Mouse (Mus musculus): ENCODE measurements around the gene Pik3c2b.

The Pik3c2b gene

DNA sequence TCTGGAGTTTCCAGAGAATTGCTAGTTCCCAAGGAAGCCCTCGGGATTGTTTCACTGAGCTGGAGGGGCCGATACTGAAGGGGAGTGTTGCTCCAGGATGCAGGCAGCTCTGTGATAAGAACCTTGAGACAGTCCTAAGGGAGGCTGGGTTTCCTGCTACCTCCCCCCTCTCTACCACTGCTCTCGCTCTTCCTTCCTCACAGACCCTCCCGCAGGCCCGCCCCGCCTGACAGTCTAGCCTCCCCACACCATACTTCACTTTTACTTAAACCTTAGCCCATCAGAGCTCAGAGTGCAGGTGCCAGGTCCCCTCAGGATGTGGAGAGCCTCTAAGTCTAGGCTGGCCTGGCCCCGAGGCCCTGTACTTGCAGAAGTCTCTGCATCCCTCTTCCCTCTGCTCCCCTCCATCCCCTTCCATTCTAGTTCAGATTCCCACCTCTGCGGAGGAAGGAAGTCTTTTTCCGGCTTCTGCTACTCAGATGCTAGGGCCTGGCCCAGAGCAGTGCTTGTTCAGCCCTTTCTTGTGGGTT is 27.9 kb downstream of the Pik3c2b start:
- no peak for DNase-seq (ENCODE audit: low spot score in 2 of 2)

DNA sequence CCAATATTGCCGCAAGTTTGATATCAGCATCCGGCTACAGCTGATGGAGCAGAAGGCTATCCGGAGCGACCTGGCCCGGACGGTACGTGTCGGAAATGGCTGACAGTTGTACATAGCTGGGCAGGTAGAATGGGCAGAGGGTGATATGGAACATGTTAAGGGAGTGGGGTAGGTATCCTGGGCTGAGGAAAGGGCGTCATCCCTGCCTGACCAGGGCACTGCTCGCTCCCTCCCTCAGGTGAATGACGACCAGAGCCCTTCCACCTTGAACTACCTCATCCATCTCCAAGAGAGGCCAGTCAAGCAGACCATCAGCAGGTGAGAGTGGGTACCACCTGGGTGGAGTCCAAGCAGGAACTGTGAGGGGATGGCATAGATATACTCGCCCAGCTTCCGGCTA is 29.1 kb downstream of the Pik3c2b start:
- DNase-seq (ENCODE audit: low spot score in 2 of 2) = no peak

DNA sequence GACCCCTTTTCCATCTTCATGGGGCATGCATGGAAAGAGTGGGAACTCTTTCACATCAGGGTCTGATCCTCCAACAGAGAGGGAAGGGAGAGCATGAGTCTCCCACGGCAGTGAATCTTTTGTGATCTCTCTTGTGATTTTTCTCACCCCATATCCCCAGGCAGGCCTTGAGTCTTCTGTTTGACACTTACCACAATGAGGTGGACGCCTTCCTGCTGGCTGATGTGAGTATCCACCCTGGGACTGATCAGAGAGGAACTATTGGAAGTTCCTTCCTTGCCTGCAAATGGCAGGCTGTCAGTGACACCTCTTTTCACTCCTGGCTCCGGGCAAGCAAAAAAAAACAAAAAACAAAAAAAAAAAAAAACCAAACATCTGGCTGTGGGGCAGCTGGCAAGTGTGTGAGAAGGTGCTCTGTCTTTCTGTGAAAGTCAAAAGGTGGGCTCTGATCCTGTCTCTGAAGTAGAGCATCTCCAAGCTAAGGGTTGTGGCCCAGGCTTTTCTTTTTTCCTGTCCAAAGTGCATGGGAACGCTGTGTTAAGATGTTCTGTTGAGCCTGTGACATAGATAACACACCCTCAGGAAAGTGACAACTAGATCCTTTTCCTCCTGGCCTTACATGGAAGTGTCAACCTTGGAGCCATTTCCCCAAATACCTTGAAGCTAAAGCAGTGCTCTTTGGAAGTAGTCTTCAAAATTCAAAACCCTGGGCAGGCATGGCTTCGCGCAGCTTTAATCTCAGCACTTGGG is 30.4 kb downstream of the Pik3c2b start:
- DNase-seq (ENCODE audit: low spot score in 2 of 2) = no peak

DNA sequence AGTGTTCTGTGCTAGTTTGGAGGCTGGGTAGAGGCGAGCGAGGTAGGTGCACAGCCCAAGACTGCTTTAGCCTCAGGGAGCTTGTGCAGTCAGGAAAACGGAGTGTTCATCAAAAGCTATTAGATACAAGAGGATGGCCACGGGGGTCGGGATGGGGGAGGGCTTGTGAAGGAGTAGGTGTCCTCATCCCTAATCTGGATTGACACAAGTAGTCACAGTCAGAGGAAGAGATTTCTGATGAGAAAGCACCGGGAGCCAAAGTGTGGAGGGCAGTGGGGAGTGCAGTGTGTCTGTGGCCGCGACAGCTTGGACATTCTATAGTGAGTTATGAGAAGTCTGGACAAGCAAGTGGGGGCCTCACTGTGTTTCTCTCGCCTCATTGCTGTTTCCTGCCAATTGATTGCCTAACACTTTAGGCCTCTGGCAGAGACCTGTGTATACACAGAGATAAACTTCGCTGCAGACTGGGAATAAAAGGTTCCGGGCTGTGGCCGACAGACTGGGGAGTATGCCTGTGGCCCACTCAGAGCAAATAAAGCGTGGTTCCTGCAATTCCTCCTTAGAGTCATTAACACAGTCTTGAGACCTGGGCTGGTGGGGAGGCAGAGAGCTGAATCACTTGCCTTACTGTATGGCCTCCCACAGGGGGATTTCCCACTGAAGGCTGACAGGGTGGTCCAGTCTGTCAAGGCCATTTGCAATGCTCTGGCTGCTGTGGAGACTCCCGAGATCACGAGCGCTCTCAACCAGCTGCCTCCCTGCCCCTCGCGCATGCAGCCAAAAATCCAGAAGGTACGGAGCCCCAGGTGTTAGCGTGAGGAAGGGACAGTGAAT is 31.4 kb downstream of the Pik3c2b start:
- peak in 1 of 2 experiments; percentile 48 for DNase-seq (ENCODE audit: low spot score in 2 of 2)

DNA sequence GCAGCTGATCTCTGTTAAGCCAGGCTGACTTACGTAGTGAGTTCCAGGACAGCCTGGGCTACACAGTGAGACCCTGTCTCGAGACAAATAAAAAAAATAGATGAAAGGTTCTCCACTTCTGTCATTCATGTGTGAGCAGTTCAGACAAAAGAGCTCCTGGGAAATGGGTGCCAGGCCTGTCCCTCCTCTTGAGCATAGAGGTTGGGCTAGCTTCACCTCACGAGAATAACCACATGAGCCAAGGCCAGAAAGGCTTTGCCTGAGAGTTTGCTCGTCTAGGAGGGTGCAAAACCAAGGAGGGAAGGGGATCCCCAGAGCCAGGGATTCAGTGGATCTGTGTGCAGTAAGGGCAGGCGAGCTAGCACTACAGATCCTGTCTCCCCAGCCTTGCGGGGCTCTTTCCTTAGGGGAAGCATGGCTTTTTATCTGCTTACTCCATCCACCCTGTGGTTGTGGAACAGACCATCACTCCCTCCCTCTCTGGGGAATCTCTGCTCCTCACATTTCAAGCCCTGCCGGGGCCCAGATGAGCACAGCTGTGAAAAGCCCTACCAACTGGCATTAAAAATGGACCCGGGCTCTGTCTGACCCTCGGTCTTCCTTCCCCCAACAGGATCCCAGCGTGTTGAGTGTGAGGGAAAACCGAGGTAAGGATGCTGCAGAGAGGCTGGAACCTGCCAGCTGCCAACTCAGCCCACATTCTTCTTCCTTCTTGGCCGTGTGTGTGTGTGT is 32.3 kb downstream of the Pik3c2b start:
- peak in 1 of 2 experiments; percentile 59 for DNase-seq (ENCODE audit: low spot score in 2 of 2)

DNA sequence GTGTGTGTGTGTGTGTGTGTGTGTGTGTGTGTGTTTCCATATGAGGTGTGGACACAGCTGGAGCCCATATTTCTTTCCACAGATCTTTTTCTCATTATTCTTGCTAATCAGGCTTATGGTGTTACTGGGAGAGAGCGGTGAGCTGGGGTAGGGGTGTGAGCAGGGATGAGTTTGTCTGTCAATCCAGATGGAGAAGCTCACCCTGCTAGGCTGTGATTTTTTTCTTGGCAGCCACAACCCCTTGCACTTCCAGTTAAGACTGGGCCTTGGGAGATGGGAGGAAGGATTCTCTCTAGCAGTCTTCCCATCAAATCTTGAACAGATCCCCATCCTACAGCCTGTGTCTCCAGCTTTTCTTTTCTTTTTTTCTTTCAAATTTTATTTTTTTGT is 32.9 kb downstream of the Pik3c2b start:
- no peak for DNase-seq (ENCODE audit: low spot score in 2 of 2)

DNA sequence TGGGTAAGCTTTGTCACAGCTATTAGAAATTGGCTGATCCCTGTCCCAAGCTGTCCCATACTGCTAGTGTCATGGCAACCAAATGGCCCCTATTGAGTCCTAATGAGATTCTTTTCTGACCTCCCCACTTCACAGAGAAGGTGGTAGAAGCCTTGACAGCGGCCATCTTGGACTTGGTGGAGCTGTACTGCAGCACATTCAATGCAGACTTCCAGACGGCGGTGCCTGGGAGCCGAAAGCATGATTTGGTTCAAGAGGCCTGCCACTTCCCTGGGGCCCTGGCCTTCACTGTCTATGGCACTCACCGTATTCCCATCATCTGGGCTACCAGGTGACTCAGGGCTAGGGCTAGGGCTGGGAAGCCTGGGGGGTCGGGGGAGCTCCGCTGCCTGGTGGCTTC is 34.0 kb downstream of the Pik3c2b start:
- DNase-seq (ENCODE audit: low spot score in 2 of 2) = no peak

DNA sequence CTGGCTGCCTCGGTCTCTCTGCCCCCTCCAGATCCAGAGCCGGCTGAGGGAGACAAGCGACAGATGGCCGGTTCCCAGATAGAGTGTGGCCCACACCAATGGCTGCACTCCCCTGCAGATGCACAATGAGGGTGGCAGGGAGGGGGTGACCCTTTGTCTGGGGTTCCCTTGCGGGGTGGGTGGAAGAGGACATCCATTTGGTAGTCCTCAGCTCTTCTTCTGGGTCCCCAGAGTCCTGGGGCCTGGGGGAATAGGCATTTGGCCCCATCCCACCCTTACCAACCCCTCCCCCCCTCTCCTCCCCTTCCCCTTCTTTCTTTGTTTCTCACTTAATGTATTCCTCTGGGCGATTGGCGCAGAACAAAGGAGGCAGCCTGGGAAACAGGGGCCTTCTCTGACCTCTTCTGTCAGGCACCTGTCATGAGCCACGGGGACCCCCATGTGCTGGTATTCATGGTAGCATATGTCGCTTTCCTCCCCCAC is 34.7 kb downstream of the Pik3c2b start:
- no peak for DNase-seq (ENCODE audit: low spot score in 2 of 2)

DNA sequence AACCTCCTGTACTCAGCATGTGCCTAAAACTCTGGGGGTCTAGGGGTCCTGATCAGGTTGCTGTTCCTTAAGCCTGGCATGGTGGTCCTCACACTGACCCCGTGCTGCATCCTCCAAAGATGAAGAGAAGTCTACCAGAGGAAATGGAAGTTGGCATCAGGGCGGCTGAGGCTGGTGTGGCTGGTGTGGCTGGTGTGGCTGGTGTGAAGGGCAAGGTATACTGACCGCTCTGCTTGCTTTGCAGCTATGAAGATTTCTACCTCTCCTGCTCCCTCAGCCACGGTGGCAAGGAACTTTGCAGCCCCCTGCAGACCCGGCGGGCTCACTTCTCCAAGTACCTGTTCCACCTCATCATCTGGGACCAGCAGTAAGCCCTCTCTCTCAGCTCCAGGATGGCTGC is 35.2 kb downstream of the Pik3c2b start:
- no peak for DNase-seq (ENCODE audit: low spot score in 2 of 2)

DNA sequence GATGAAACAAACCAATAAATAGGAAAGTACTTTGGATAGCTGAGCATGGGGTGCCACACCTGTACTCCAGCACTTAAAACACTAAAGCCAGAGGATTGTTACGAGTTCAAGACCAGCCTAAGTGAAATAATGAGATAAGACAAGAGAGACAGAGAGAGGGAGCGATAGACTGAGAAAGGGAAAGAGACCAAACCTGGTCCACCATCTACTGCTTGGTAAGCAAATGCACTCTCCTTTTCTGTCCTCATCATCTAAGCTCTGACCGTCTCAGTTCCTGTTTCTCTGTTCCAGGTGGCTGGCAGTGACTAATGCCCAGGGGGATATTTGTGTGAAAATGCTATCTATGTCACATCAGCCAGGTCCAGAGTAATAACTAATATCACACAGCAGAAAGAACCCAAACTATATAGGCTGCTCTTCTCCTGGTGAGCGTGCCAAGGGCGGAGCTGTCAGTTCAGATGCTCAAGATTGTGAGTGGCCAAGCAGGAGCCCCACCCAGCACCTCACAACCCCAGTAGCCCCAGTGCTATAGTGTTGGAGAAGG is 37.6 kb downstream of the Pik3c2b start:
- no peak for DNase-seq (ENCODE audit: low spot score in 2 of 2)

DNA sequence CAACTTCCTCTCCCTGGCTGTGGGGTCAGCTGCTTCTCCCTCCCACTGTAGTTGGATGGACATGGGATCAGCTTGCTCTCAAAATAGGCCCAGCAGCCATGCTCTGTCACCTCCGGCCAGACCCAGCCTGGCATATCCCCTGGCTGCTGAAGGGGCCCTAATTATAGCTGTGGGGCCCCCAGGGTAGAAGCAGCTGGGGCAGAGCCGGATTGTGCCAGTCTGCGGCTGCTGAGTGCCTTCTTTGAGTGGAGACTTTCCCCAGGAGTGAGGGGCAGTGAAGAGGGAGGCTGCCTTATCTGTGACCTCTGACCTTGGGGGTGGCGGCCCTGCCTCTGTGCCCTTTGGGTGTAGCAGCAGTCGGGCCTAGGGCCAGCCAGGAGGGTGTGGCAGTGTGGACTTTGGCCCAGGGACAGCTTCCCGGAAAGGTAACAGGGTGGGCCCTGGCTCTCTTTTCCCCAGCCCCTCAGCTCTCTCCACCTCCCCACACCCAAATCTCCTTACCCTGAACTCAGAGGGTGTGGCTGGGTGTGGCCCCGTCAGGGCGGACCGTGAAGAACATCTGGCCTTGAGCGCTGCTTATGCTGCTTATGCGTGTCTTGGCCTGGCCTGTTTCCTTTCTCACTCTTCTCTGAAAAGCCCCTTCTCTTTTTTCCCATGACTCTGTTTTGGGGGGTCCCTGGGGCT is 38.6 kb downstream of the Pik3c2b start:
- DNase-seq (ENCODE audit: low spot score in 2 of 2) = no peak

DNA sequence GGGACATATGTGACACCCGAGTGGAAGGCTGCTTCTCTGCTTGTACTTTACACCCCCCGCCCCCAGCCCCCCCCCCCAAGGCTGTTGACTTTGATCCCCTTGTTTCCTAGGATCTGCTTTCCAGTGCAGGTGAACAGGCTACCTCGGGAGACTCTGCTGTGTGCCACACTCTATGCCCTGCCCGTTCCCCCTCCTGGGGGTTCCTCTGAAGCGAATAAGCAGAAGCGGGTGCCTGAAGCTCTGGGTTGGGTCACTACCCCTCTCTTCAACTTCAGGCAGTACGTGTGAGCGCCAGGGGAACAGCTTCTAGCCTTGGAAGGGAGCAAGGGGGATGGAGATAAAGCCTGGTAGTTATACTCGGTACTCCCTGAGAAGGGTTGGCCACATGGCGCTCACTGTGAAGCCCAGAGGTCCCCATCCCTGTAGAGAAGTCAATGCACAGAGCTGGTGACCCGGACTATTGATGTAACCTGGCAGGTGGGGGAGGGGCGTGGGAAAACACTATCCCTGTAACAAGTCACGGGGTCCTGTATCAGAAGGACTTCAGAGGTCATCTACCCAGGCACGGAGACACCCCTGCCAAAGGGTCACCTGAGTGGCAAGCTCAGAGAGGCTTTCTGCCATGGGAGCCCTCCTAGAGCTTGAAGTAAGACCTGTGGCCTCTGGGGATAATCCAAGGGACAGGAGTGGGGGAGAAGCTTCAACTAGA is 39.4 kb downstream of the Pik3c2b start:
- DNase-seq (ENCODE audit: low spot score in 2 of 2) = no peak

DNA sequence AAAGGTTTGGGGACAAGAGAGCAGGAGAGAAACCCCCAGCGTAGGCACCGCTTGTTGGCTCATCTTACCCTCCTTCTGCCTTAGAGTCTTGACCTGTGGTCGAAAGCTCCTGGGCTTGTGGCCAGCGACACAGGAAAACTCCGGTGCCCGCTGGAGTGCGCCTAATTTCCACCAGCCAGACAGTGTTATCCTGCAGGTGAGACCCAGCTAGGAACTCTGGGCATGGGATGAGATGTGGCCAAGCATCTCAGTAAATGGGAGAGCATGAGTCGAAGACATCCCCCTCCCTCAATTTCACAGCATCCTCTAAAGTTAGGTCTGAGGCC is 39.9 kb downstream of the Pik3c2b start:
- DNase-seq (ENCODE audit: low spot score in 2 of 2) = no peak

DNA sequence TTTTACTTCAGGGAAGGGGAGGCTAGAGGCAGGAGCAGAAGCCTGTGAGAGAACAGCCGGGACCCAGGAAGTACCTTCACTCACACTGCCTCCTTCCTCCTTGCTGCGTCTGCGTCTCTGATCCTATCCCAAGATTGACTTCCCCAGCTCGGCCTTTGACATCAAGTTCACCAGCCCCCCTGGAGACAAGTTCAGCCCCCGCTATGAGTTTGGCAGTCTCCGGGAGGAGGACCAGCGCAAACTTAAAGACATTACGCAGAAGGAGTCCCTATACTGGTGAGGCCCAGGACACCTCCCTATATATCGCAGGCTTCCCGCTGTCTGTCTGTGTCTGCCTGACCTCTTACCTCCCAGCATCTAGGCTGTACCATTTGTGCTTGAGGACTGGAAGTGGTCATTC is 41.3 kb downstream of the Pik3c2b start:
- DNase-seq (ENCODE audit: low spot score in 2 of 2) = no peak

DNA sequence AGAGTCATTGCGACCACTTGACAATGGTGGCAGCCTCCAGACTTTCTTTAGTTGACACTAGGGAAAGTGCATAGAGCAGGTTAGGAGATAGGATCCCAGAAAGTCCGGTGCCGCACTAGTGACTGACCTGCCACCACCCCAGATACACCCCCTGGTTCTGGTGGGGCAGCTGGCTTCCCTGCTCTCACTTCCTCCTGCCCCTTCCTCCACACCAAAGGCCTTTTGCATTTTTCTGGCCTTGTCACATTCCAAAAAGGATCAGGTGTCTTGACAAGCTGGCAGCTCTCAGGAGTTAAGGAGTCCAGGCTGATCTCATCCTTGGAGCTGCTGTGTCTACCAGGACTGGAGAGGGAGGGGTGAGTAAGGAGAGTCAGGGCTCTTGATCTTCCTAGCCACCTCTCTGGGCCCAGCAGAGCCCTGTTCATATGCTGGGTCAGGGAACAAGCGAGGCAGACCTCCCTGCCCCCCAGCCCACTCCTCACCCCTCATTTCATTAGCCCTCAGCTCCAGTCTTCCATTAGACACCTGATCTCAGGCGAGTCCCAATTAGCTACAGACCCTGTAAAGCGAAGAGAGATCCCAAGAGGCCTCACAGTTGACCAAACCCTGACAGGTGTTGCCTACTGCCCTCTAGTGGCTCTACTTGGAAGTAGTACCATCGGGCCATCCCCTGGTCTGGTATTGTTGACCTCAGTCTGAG is 41.9 kb downstream of the Pik3c2b start:
- DNase-seq (ENCODE audit: low spot score in 2 of 2) = peak in 1 of 2 experiments; percentile 71

DNA sequence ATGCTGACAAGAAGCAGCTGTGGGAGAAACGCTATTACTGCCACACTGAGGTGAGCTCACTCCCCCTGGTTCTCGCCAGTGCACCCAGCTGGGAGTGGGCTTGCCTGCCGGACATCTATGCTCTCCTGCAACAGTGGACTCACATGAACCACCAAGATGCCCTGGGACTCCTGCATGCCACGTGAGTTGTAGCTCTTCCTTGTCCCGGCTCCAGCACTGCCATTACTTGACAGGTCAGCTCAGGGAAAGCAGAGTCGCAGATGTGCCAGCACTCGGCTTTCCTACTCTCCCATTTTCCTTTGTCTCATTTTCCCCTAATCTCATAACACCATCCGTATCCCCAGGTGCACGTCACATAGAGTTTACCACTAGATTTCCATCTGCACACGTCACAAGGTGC is 42.7 kb downstream of the Pik3c2b start:
- no peak for DNase-seq (ENCODE audit: low spot score in 2 of 2)

DNA sequence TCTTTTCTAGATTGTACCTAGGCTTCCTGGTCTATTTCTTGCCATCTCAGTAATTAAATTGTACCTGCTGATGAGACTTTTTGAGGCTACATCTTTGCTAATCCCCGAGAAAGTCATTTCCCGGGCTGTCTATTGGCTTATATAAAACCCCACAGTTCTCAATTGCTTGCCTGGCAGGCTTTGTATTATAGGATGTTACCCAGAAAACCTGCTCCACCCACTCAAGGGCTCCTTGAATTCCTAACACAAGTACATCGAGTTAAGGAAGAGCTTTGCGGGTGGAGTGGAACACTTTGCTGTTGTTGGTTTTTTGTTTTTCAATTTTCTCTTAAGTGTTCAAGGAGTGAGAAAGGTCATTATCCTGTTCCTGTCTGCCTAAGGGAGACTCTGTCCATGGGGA is 43.9 kb downstream of the Pik3c2b start:
- no peak for DNase-seq (ENCODE audit: low spot score in 2 of 2)

DNA sequence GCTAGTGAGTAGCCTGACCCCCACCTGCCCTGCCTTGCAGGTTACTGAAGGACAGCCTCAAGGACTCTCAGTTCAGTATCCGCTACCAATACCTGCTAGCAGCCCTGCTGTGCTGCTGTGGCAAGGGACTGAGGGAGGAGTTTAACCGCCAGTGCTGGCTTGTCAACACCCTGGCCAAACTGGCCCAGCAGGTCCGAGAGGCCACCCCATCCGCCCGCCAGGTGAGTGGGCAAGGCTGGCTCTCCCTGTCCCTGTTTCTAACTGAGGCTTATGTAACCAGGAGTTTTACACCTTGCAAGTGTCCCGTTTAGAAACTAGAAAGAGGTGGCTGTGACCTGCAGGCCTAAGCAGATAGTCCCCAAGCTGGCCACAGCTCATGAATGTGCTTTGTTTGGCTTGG is 45.2 kb downstream of the Pik3c2b start:
- DNase-seq (ENCODE audit: low spot score in 2 of 2) = no peak

DNA sequence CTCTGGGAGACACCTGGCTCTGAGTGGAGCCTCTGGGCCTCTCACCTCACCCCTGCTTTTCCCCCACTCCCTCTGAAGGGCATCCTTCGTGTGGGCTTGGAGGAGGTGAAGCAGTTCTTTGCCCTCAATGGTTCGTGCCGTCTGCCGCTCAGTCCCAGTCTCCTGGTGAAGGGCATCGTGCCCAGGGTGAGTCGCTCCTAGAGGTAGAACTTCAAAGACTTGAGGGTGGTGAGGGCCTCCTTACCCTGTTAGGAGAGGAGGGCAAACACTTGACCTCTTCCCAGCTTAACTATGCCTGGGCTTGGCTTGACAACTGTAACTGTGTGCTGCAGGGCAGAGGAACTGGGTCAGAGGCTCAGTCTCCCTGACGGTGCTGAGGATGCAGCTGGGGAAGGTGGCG is 46.0 kb downstream of the Pik3c2b start:
- no peak for DNase-seq (ENCODE audit: low spot score in 2 of 2)

DNA sequence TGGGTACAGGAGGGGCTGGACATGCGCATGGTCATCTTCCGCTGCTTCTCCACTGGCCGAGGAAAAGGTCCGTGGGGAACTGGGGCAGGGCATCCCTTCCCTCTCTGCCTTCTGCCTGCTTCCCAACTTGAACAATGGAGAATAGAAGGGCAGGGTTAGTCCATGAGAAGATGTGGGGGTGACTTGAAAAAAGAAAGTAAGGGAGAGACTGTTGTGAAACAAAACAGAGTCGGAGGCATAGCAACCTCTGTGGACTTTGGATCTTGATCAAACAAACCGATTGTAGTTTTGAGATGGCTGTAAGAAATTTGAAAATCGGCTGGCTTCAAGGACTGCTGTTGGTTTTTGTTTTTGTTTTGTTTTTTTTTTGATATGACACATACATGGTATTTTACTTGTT is 48.3 kb downstream of the Pik3c2b start:
- no peak for DNase-seq (ENCODE audit: low spot score in 2 of 2)
